Mouse (Mus musculus): ENCODE measurements around the gene Lsm2.

GRCm38 (mm10) chr17:34954831-34955230 is 26.8 kb upstream of the Lsm2 start:
- TF ChIP-seq CTCF (IDR thresholded peaks at IDR 0.05; ENCODE audit: insufficient read depth, low read length) (no peak), POLR2A (IDR thresholded peaks at IDR 0.05; ENCODE audit: borderline replicate concordance, extremely low read depth, low read depth, low read length) (no peak)

Data from lung, adult 2 months (tissue).